ENCODE assay signal across 45 mouse cellular contexts in the genomic region with DNA sequence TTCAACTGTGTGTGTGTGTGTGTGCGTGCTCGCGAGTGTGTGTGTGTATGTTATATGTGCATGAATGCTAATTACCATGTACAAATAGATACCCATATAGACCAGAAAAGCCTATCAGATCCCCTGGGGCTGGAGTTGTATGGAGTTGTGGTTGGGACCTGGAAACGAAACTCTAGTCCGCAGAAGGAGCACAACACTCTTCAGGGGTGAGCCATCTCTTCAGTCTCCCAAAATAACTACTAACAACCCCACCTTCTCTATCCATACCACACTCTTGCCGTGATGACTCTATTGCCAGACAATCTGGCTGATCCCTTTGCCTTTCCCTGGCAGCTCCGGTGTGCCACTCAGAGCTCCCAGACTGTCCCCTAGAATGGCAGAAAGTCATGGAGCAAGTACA. TPM values are rescaled to one million over a fixed set of nuclear protein-coding genes. Genes with fewer than 3 reads are reported as not detected.
"Had no signal": no experiment of that assay in that cellular context is flagged by ENCODE, and none has a peak within 500 bp of the region (broad histone marks: within the 10 kb centered on the region; RNA-seq: fewer than 3 reads in every experiment).

No protein-coding gene starts in this region.

- H3K4me1 ChIP-seq: limb, embryonic 15.5 days; liver, embryonic 13.5 days; liver, embryonic 15.5 days; lung, embryonic 15.5 days; midbrain, embryonic 12.5 days; midbrain, embryonic 13.5 days; neural tube, embryonic 12.5 days; neural tube, embryonic 13.5 days had no signal

- H3K4me2 ChIP-seq: limb, embryonic 12.5 days; limb, embryonic 13.5 days; limb, embryonic 15.5 days; liver, embryonic 11.5 days; liver, embryonic 12.5 days; liver, embryonic 13.5 days; liver, embryonic 15.5 days; lung, embryonic 14.5 days; lung, embryonic 15.5 days; midbrain, embryonic 12.5 days; midbrain, embryonic 13.5 days; neural tube, embryonic 12.5 days; neural tube, embryonic 13.5 days had no signal

- DNase-seq: left cerebral cortex, postnatal 4 days; liver; liver, embryonic 13.5 days; liver, postnatal 0 days; lung, adult 18-20 months; lung, adult 2 months; lung, embryonic 14.5 days; lung, postnatal 10 days; lung, postnatal 14 days; lung, postnatal 36 days; lung, postnatal 4 days; midbrain, embryonic 14.5 days had no signal

- ATAC-seq: liver, embryonic 12.5 days; liver, postnatal 0 days; lung, postnatal 0 days; midbrain, embryonic 13.5 days; midbrain, embryonic 16.5 days had no signal

- H3K9ac ChIP-seq: limb, embryonic 12.5 days; limb, embryonic 13.5 days; limb, embryonic 15.5 days; liver, embryonic 12.5 days; liver, embryonic 13.5 days; liver, embryonic 14.5 days; liver, embryonic 15.5 days; liver, postnatal 0 days; lung, embryonic 14.5 days; lung, embryonic 15.5 days; midbrain, embryonic 12.5 days; midbrain, embryonic 13.5 days; neural tube, embryonic 12.5 days; neural tube, embryonic 13.5 days had no signal

- H3K27me3 ChIP-seq: limb, embryonic 12.5 days; limb, embryonic 13.5 days; limb, embryonic 15.5 days; lung, embryonic 15.5 days; midbrain, embryonic 12.5 days; midbrain, embryonic 13.5 days; neural tube, embryonic 12.5 days; neural tube, embryonic 13.5 days had no signal

- H3K9me3 ChIP-seq: limb, embryonic 10.5 days; limb, embryonic 12.5 days; limb, embryonic 13.5 days; limb, embryonic 15.5 days; liver, embryonic 12.5 days; liver, embryonic 13.5 days; liver, embryonic 15.5 days; lung, embryonic 15.5 days; megakaryocyte, embryonic 14.5 days; midbrain, embryonic 10.5 days; midbrain, embryonic 12.5 days; midbrain, embryonic 13.5 days; neural tube, embryonic 12.5 days; neural tube, embryonic 13.5 days had no signal

- H3K4me3 ChIP-seq: limb, embryonic 10.5 days; limb, embryonic 12.5 days; limb, embryonic 13.5 days; limb, embryonic 15.5 days; liver, embryonic 12.5 days; liver, embryonic 13.5 days; liver, embryonic 15.5 days; lung, embryonic 15.5 days; megakaryocyte, embryonic 14.5 days; midbrain, embryonic 10.5 days; midbrain, embryonic 12.5 days; midbrain, embryonic 13.5 days; myocyte; neural tube, embryonic 12.5 days; neural tube, embryonic 13.5 days had no signal

- H3K27ac ChIP-seq: limb, embryonic 10.5 days; limb, embryonic 12.5 days; limb, embryonic 13.5 days; limb, embryonic 15.5 days; liver, embryonic 12.5 days; liver, embryonic 13.5 days; liver, embryonic 14.5 days; liver, embryonic 15.5 days; lung, embryonic 15.5 days; macrophage; midbrain, embryonic 10.5 days; midbrain, embryonic 12.5 days; midbrain, embryonic 13.5 days; neural tube, embryonic 12.5 days; neural tube, embryonic 13.5 days had no signal

- H3K36me3 ChIP-seq: limb, embryonic 10.5 days; limb, embryonic 12.5 days; limb, embryonic 13.5 days; limb, embryonic 15.5 days; liver, embryonic 12.5 days; liver, embryonic 13.5 days; liver, embryonic 15.5 days; lung, embryonic 15.5 days; midbrain, embryonic 10.5 days; midbrain, embryonic 12.5 days; midbrain, embryonic 13.5 days; neural tube, embryonic 12.5 days; neural tube, embryonic 13.5 days had no signal

RNA-seq across cellular contexts. Expression of gene Il10, which starts 3.8 kb away (rescaled TPM):
- total RNA-seq: left cerebral cortex, adult 8-10 months; left cerebral cortex, postnatal 10 days; left cerebral cortex, postnatal 14 days; left cerebral cortex, postnatal 25 days; left cerebral cortex, postnatal 36 days; megakaryocyte progenitor cell, adult 5-6 weeks; megakaryocyte-erythroid progenitor cell, adult 5-6 weeks; midbrain, postnatal 0 days; monocyte, adult 5-6 weeks had no signal
- polyA plus RNA-seq: limb, embryonic 10.5 days; limb, embryonic 11.5 days; limb, embryonic 15.5 days; liver, adult 2 months; liver, embryonic 11.5 days; liver, embryonic 12.5 days; liver, embryonic 13.5 days; liver, embryonic 15.5 days; liver, embryonic 16.5 days; lung, adult 2 months; lung, embryonic 14.5 days; lung, embryonic 16.5 days; lung, postnatal 0 days; midbrain, embryonic 10.5 days; midbrain, embryonic 12.5 days; midbrain, embryonic 13.5 days; midbrain, embryonic 14.5 days; midbrain, embryonic 16.5 days; midbrain, postnatal 0 days; myocyte; neural tube, embryonic 11.5 days; neural tube, embryonic 12.5 days; neural tube, embryonic 13.5 days had no signal
